Mouse (Mus musculus): ENCODE data around the gene Gm20594. TPM values are rescaled to one million over a fixed set of nuclear protein-coding genes. Genes with fewer than 3 reads are reported as not detected.

The Gm20594 gene
- polyA plus RNA-seq (2015; fragmentation: Nextera tagmentation; extraction: Ambion mirVana), result not detected in 2 replicates

DNA sequence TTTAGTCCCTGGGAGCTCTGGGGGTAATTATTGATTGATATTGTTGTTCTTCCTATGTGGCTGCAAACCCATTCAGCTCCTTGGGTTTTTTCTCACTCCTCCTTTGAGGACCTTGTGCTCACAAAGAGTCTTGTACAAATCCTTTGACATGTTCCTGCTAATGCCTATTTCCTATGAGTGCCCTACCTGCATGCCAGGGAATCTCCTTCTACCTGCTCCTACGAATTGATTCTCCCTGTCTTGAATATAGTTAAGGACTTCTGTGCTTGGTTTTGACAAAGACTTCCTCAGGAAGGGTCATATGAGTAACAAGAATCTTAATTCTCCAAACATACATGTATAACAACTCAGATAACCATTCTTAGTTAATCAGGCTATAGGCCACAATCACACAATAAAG lies at the start of gene Gm20594:
Gm20594 (plus strand) TSS at position 301 of the 400 bp plus-strand sequence.

Other genes starting within 250 kb of the Gm20594 start
- gene Lrrtm4, start 201.0 kb downstream of the Gm20594 start, polyA plus RNA-seq (2015; fragmentation: Nextera tagmentation; extraction: Ambion mirVana), result 0.13 and 0.20 TPM in 2 replicates